Comparison of ENCODE assay signal across 15 mouse cellular contexts in the genomic region with DNA sequence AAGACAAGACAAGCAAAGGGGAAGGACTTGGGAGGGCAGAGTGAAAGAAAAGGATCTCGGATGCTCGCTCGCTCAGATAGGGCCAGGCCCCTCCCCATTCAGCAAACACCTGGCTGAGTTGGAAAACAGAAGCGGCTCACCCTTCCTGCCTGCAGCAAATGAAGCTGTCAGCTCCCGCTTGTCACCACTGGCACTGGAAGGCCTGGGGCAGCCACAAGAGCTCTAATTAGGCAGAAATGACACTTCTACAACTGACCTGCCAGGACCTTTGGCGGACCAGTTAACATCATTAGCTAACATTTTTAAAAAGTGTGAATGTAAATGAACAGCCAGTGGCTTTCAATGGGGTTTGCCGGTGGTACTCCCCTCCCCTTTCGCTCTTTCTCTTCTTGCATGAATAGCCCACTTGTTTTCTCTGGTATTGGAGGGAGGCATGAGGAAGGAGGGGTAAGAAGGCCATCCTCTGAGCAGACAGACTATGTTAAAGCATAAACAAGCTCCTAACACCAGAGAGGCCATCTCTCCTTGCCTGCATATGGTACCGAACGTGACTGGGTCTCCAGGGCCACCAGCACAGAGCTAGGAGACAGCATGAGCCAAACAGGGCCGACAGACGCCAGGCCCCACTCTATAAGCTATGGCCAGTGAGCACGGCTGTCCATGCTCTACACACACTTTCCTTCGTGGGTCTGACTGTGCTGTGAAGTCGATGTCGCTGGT. TPM values are rescaled to one million over a fixed set of nuclear protein-coding genes. Genes with fewer than 3 reads are reported as not detected.
DNase-seq lines count a peak whose midpoint lies in the region; ATAC-seq lines count a peak whose summit lies in the region.
"Had no signal": no experiment of that assay in that cellular context is flagged by ENCODE, and none has a peak within 500 bp of the region (broad histone marks: within the 10 kb centered on the region; RNA-seq: fewer than 3 reads in every experiment).

No protein-coding gene starts in this region.

- no peaks in the 10 kb centered on the region for H3K36me3 ChIP-seq in embryonic facial prominence, embryonic 11.5 days (replicated peaks; ENCODE audit: control insufficient read depth, insufficient read depth, low read depth, low read length)
- no peaks in the 10 kb centered on the region for H3K36me3 ChIP-seq in hindbrain, embryonic 12.5 days
- H3K36me3 ChIP-seq in midbrain, embryonic 14.5 days (ENCODE audit: control insufficient read depth, insufficient read depth, low read length), result no peaks in the 10 kb centered on the region
- H3K36me3 ChIP-seq: kidney, embryonic 15.5 days; limb, embryonic 15.5 days had no signal

- no peak overlapping the region for H3K4me3 ChIP-seq in embryonic facial prominence, embryonic 11.5 days (ENCODE audit: low read depth, low read length)
- no peak overlapping the region for H3K4me3 ChIP-seq in hindbrain, embryonic 12.5 days
- no peak overlapping the region for H3K4me3 ChIP-seq in midbrain, embryonic 14.5 days (replicated peaks; ENCODE audit: low read depth, low read length)
- H3K4me3 ChIP-seq: kidney, embryonic 15.5 days; limb, embryonic 15.5 days had no signal

- peaks cover 24% of the 10 kb centered on the region for H3K27me3 ChIP-seq in embryonic facial prominence, embryonic 11.5 days (ENCODE audit: control insufficient read depth, insufficient read depth, low read length)
- H3K27me3 ChIP-seq in hindbrain, embryonic 12.5 days, result peaks cover 88% of the 10 kb centered on the region
- peaks cover 51% of the 10 kb centered on the region for H3K27me3 ChIP-seq in midbrain, embryonic 14.5 days (ENCODE audit: control insufficient read depth, insufficient read depth, low read length)

- DNase-seq in ES-CJ7 (ENCODE audit: low read depth, low spot score), result peak; percentile 24
- peak; percentile 49 for DNase-seq in embryonic facial prominence, embryonic 11.5 days (ENCODE audit: low spot score)
- peak; percentile 59 for DNase-seq in midbrain, embryonic 14.5 days
- no peak for DNase-seq in right cerebral cortex, postnatal 14 days
- no peak for DNase-seq in kidney, postnatal 36 days
- no peak for DNase-seq in urinary bladder, adult 18-20 months (ENCODE audit: low spot score in 2 of 2)
- DNase-seq in spleen, adult 12 weeks (ENCODE audit: low spot score), result no peak
- DNase-seq: adrenal gland, adult 8-10 months; heart, adult 18-20 months; heart, postnatal 4 days; lung, embryonic 14.5 days; thymus, postnatal 25 days had no signal

- no peak overlapping the region for H3K9ac ChIP-seq in embryonic facial prominence, embryonic 11.5 days (replicated peaks; ENCODE audit: low read length)
- H3K9ac ChIP-seq in hindbrain, embryonic 12.5 days, result peak overlapping the region; percentile 13; the same call in 1 of the 2 replicates
- no peak overlapping the region for H3K9ac ChIP-seq in midbrain, embryonic 14.5 days (replicated peaks; ENCODE audit: low read length)
- H3K9ac ChIP-seq: kidney, embryonic 15.5 days; limb, embryonic 15.5 days; lung, embryonic 14.5 days had no signal

- WGBS in embryonic facial prominence, embryonic 11.5 days, result 8% methylated on average over 16 of the region's 16 CpGs
- WGBS in hindbrain, embryonic 12.5 days, result 11% methylated on average over 16 of the region's 16 CpGs
- 9% methylated on average over 16 of the region's 16 CpGs for WGBS in midbrain, embryonic 14.5 days

- ATAC-seq in embryonic facial prominence, embryonic 11.5 days (replicated peaks; ENCODE audit: insufficient number of reproducible peaks, low FRiP score, low TSS enrichment, low read depth), result peak; percentile 61
- ATAC-seq in hindbrain, embryonic 12.5 days (ENCODE audit: low FRiP score), result no peak
- ATAC-seq in midbrain, embryonic 14.5 days (ENCODE audit: low FRiP score, low TSS enrichment), result no peak

- peaks cover 2% of the 10 kb centered on the region for H3K4me1 ChIP-seq in embryonic facial prominence, embryonic 11.5 days (ENCODE audit: control insufficient read depth, insufficient read depth, low read length)
- H3K4me1 ChIP-seq in hindbrain, embryonic 12.5 days, result peaks cover 16% of the 10 kb centered on the region
- 0 out of 2 replicates have a peak, but pooled peaks cover 10% of the 10 kb centered on the region for H3K4me1 ChIP-seq in midbrain, embryonic 14.5 days (ENCODE audit: control insufficient read depth, insufficient read depth, low read length)
- H3K4me1 ChIP-seq: kidney, embryonic 15.5 days; limb, embryonic 15.5 days had no signal

- H3K9me3 ChIP-seq in embryonic facial prominence, embryonic 11.5 days (replicated peaks; ENCODE audit: control insufficient read depth, low read length), result no peaks in the 10 kb centered on the region
- no peaks in the 10 kb centered on the region for H3K9me3 ChIP-seq in hindbrain, embryonic 12.5 days (replicated peaks)
- H3K9me3 ChIP-seq in midbrain, embryonic 14.5 days (ENCODE audit: control insufficient read depth, low read length), result no peaks in the 10 kb centered on the region
- H3K9me3 ChIP-seq: kidney, embryonic 15.5 days; limb, embryonic 15.5 days had no signal

- H3K27ac ChIP-seq in embryonic facial prominence, embryonic 11.5 days (replicated peaks; ENCODE audit: low read depth, low read length), result no peak overlapping the region
- no peak overlapping the region for H3K27ac ChIP-seq in hindbrain, embryonic 12.5 days
- H3K27ac ChIP-seq in midbrain, embryonic 14.5 days (replicated peaks; ENCODE audit: low read depth, low read length), result no peak overlapping the region
- H3K27ac ChIP-seq: kidney, embryonic 15.5 days; limb, embryonic 15.5 days had no signal

- H3K4me2 ChIP-seq in embryonic facial prominence, embryonic 11.5 days (ENCODE audit: low read depth, low read length), result peak overlapping the region; percentile 10; the same call in 1 of the 2 replicates
- peak overlapping the region; percentile 1; the same call in 1 of the 2 replicates for H3K4me2 ChIP-seq in hindbrain, embryonic 12.5 days (replicated peaks)
- H3K4me2 ChIP-seq in midbrain, embryonic 14.5 days (ENCODE audit: low read length), result no peak overlapping the region
- H3K4me2 ChIP-seq: kidney, embryonic 15.5 days; limb, embryonic 15.5 days; lung, embryonic 14.5 days had no signal

RNA-seq across cellular contexts. Expression of a gene that starts 12.0 kb away (rescaled TPM):
- polyA plus RNA-seq in embryonic facial prominence, embryonic 11.5 days (2014; fragmentation: Nextera tagmentation; extraction: Ambion mirVana), result 0.54 and 0.66 TPM in 2 replicates
- 1.3 and 1.6 TPM in 2 replicates for polyA plus RNA-seq in hindbrain, embryonic 12.5 days (2016; fragmentation: Nextera tagmentation; extraction: Ambion mirVana)
- 0.49 and 0.66 TPM in 2 replicates for polyA plus RNA-seq in midbrain, embryonic 14.5 days (2014; fragmentation: Nextera tagmentation; extraction: Ambion mirVana)

RNA-seq across cellular contexts. Expression of a gene that starts 12.2 kb away (rescaled TPM):
- 5.1 and 5.8 TPM in 2 replicates for polyA plus RNA-seq in embryonic facial prominence, embryonic 11.5 days (2014; fragmentation: Nextera tagmentation; extraction: Ambion mirVana)
- 42.9 and 44.2 TPM in 2 replicates for polyA plus RNA-seq in hindbrain, embryonic 12.5 days (2016; fragmentation: Nextera tagmentation; extraction: Ambion mirVana)
- polyA plus RNA-seq in midbrain, embryonic 14.5 days (2014; fragmentation: Nextera tagmentation; extraction: Ambion mirVana), result 31.9 and 35.2 TPM in 2 replicates

Comparison
In these comparisons a context has a peak if more than half of its experiments do, and no peak if none do; other contexts are left out.
1. DNase-seq: peak in ES-CJ7 (single experiment), embryonic facial prominence, embryonic 11.5 days (single experiment) and midbrain, embryonic 14.5 days (single experiment); none in right cerebral cortex, postnatal 14 days (single experiment), kidney, postnatal 36 days (0 of 2), urinary bladder, adult 18-20 months (0 of 2) and spleen, adult 12 weeks (single experiment).